Mouse (Mus musculus) G1E (cell line): ENCODE results near the gene Prox2.

ENCODE experiments used
- CTCF ChIP-seq: IDR thresholded peaks from 2 replicates; pipeline ENCODE4 v1.5.1; 2012; ENCODE audit warnings: low read depth, low read length, inconsistent platforms, mixed read lengths
- TAL1 ChIP-seq: conservative IDR thresholded peaks from 2 replicates; pipeline ENCODE4 v1.6.1; 2012; ENCODE audit warnings: low read depth, low read length, inconsistent platforms, mixed read lengths

DNA sequence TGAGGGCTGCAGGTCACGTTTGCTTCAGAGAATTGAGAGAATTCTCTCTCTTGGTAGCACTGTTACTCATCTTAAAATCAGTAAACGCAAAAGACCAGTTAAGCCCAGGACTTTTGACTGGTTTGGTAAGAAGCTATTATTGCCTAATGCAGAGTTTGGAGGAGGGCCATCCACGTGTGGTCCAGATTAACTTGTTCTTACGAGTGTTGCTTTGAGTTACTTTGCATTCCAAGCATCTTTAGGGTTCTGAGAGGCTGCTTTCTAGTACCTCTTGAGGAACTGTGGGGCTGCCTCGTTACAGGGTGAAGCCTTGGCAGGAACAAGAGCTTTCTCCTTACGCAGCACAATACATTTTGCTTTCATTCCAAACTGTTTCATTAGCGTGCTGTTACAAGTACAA lies 5.1 kb upstream of the Prox2 start:
- no peak for TF ChIP-seq TAL1
- no peak for TF ChIP-seq CTCF
